Mouse (Mus musculus) thymus, adult 2 months (tissue): ENCODE data around the gene Slc24a3. TPM values are rescaled to one million over a fixed set of nuclear protein-coding genes. Genes with fewer than 3 reads are reported as not detected.

ENCODE experiments used
- DNase-seq: peaks from one replicate; pipeline ENCODE4 v3.0.0; 2021
- H3K27ac ChIP-seq: fragments of 200-500 bp; 2 replicates; pipeline ENCODE4 v1.5.1; 2012; ENCODE audit warnings: low read length, control low read depth; ENCODE audit not compliant: control insufficient read depth, insufficient read depth
- H3K27me3 ChIP-seq: fragments of 200-500 bp; 2 replicates; pipeline ENCODE4 v1.6.1; 2012; ENCODE audit warnings: mild to moderate bottlenecking, low read length, moderate library complexity, mixed read lengths; ENCODE audit not compliant: control insufficient read depth, insufficient read depth
- H3K36me3 ChIP-seq: fragments of 200-500 bp; 2 replicates; pipeline ENCODE4 v1.6.1; 2012; ENCODE audit warnings: mild to moderate bottlenecking, low read length, moderate library complexity; ENCODE audit not compliant: control insufficient read depth, insufficient read depth
- H3K4me1 ChIP-seq: fragments of 200-500 bp; replicated peaks from 2 replicates; pipeline ENCODE4 v1.6.1; 2012; ENCODE audit warnings: low read length; ENCODE audit not compliant: control insufficient read depth, insufficient read depth
- H3K4me3 ChIP-seq: fragments of 200-500 bp; 2 replicates; pipeline ENCODE4 v1.5.1; 2012; ENCODE audit warnings: mild to moderate bottlenecking, low read length, control low read depth, moderate library complexity; ENCODE audit not compliant: control insufficient read depth, insufficient read depth
- CTCF ChIP-seq: fragments of 200-500 bp; IDR thresholded peaks from 2 replicates; pipeline ENCODE4 v1.5.1; 2012; ENCODE audit warnings: mild to moderate bottlenecking, control low read depth, low read length, moderate library complexity, borderline replicate concordance; ENCODE audit not compliant: control insufficient read depth, poor library complexity, insufficient read depth; ENCODE audit errors: extremely low read depth
- POLR2A ChIP-seq: fragments of 200-500 bp; IDR thresholded peaks from 2 replicates; pipeline ENCODE4 v1.6.1; 2012; ENCODE audit warnings: mild to moderate bottlenecking, low read length, control low read depth, moderate library complexity; ENCODE audit not compliant: control insufficient read depth, poor library complexity, insufficient read depth; ENCODE audit errors: extremely low read depth
- WGBS: fragments of 180-500 bp; shearing (Covaris S2); methylation state at CpG from one replicate; pipeline ENCODE4 v1.1.7; 2018; 5-methylcytosine and 5-hydroxymethylcytosine counted together
- polyA plus RNA-seq: library from polyadenylated mRNA; depleted of rRNA; stranded (reverse); fragments of >200 nt; gene quantifications from 2 replicates; pipeline ENCODE4 v1.2.3, GENCODE M21; 2012

Gene Slc24a3
- polyA plus RNA-seq, 1 experiment = 2.7 TPM

DNA sequence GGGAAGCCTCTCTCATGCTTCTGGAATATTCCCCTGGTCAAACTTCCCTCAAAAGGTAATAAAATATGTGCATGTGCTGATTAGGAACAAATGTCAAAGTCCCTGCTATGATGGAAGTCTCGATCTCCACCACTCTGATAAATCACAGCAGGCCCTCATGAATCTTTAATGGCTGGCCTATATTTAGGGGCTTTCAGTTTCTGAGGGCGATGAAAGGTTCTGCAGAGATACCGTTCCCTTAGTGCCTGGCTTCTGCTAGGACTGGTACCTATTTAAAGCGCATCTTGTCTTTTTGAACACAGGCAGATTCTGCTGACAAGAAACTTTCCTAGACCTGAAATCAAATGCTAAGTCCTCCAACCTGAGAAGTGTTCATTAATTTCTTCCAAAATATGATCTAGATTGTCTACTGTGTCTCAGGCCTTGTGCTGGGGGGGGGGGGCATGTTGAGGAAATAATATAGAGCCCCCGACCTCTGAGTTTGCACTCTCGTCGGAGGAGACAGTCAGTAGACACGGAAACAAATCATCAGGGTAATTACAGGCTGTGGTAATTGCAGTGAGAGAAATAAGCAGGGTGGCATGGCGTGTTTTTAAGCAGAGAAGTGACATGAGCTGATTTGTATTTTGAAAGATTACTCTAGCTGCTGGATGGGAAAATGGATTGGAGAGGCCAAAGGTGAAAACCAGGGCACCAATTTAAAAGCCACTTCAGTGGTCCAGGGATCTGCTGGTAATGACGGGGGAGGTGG is 230.1 kb downstream of the Slc24a3 start:
- 91% methylated on average over 10 of the region's 10 CpGs for WGBS
- no peaks in the 10 kb centered on the region for H3K4me1 ChIP-seq
- no peaks in the 10 kb centered on the region for H3K36me3 ChIP-seq
- no peaks in the 10 kb centered on the region for H3K27me3 ChIP-seq
- no peak for DNase-seq
- no peak for TF ChIP-seq POLR2A
- TF ChIP-seq CTCF = no peak
- no peak overlapping the region for H3K27ac ChIP-seq
- no peak overlapping the region for H3K4me3 ChIP-seq

DNA sequence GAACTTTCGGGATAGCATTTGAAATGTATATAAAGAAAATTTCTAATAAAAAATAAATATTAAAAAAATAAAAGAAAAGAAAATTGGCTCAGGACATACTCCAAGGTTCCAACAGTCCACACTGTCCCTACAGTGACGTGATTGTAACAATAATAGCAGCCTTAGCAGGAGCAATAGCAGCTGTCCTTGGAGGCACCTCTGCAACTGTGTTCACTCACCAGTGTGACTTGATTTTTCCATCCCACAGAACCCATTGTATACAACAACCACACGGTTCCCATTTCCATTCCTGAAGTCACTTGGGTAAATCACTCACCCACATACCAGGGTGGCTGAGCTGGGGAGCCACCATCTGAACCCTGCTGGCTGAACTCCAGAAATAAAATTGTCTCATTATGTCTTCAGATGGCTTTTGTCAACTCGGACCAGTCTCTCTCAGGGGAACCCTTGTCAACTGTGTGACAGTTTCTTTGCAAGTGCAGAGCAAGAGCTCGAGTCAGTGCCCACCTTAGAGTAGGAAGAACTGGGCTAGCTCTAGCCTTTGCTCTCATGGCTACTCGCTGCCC is 233.8 kb downstream of the Slc24a3 start:
- Histone ChIP-seq H3K36me3 (no peaks in the 10 kb centered on the region), H3K27ac (no peak overlapping the region; the same call in 1 of the 2 replicates), H3K27me3 (no peaks in the 10 kb centered on the region), H3K4me3 (no peak overlapping the region), H3K4me1 (no peaks in the 10 kb centered on the region)
- WGBS = 87% methylated on average over 6 of the region's 6 CpGs
- TF ChIP-seq POLR2A (no peak), CTCF (no peak)
- DNase-seq = no peak

DNA sequence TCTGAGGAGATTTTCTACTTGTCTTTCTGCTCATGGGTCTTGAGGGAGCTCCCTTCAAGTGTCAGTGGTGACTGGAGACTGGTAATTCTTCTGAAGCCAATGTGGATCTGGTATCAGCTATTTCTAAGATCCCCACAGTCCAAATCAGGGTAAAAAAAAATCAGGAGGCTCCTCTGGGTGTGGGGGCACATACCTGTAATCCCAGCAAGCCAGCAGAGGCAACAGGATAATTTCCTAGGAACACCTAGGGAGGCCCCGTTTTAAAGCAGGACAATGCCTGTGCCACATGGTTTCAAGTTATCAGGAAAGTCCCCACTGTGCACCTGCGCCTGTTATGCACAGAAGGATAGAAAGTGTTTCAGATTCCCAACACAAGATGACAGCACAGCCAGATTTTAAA is 234.4 kb downstream of the Slc24a3 start:
- DNase-seq = no peak
- H3K27me3 ChIP-seq = no peaks in the 10 kb centered on the region
- no peak overlapping the region for H3K27ac ChIP-seq
- no peaks in the 10 kb centered on the region for H3K36me3 ChIP-seq
- WGBS = 87% methylated on average over 2 of the region's 2 CpGs
- TF ChIP-seq CTCF = no peak
- no peak for TF ChIP-seq POLR2A
- no peak overlapping the region for H3K4me3 ChIP-seq
- no peaks in the 10 kb centered on the region for H3K4me1 ChIP-seq

DNA sequence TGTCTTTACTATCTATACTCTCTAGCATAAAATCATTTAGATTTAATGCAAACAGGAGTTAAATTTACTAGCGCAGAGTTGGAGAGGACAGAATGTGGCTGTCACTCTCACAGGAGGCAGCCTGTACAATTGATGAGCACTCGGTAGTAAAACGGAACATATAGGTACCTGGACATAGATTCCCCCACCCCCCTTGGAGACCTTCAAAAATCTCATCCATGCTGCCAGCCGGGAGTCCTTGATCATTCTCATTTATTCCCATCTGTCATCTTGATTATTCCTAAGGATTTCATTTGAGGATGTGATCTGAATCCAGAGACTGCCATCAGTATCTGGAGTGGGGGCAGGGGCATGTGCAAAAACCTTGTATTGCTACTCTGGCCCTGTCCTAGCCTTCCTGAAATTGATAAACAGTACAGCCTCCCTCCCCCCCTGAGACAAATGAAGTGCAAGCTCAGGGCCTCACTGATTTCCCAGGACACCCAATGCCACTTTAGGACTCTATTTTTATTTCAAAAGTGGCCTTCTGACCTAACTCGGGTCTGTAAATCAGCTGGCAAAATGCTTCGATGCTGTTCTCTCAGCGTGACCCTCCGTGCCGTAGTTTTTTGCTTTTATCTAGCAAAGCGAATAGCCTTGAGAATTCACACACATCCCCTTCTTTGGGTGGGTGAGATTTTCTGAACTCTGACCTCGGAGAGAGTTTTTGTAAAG is 237.4 kb downstream of the Slc24a3 start:
- H3K4me3 ChIP-seq = no peak overlapping the region
- no peak overlapping the region for H3K27ac ChIP-seq
- WGBS = 95% methylated on average over 11 of the region's 11 CpGs
- H3K4me1 ChIP-seq = no peaks in the 10 kb centered on the region
- TF ChIP-seq CTCF (no peak), POLR2A (no peak)
- no peaks in the 10 kb centered on the region for H3K27me3 ChIP-seq
- no peaks in the 10 kb centered on the region for H3K36me3 ChIP-seq
- DNase-seq = no peak

DNA sequence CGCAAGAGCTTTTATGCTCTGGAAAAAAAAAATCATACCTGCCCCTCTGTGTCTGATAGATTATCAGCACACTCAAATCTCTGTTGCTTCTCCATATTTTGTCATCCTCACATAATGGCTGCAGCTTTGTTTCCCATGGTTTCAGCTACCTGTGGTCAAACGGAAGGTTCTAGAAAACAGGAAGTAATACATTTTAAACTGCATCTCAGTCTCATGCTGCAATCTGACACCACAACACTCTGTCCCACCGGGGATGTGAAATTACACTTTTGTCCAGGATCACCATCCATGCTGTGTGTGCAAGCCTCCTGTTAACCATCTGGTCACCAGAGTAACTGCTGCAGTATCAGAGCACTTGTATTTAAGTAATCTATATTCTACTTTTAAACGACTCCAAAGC is 238.2 kb downstream of the Slc24a3 start:
- TF ChIP-seq CTCF = no peak
- no peak for TF ChIP-seq POLR2A
- Histone ChIP-seq H3K36me3 (no peaks in the 10 kb centered on the region), H3K27ac (no peak overlapping the region), H3K4me1 (no peaks in the 10 kb centered on the region), H3K4me3 (no peak overlapping the region), H3K27me3 (no peaks in the 10 kb centered on the region)
- no peak for DNase-seq
- whole genome bisulfite sequencing = 46% methylated on average over 4 of the region's 4 CpGs

DNA sequence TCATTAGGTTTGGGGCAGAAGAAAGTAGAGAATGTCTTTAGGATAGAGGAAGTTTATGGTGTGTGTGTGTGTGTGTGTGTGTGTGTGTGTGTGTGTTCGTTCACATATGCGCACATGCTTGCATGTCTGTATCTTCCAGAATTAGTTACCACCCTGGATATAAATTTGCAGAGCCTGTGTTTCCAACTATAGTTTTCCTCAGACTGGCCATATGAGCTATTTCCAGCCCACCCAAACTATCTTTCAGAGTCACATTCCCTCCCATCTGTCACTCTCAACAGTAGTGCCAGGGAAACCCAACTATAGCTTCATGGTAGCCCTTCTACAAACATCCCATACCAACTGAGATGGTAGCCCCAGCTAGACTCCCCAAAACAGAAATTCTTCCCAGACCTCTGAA is 250.2 kb downstream of the Slc24a3 start:
- no peaks in the 10 kb centered on the region for H3K4me1 ChIP-seq
- no peak overlapping the region for H3K4me3 ChIP-seq
- WGBS = 86% methylated on average over 2 of the region's 2 CpGs
- TF ChIP-seq POLR2A = no peak
- TF ChIP-seq CTCF = no peak
- H3K27me3 ChIP-seq = no peaks in the 10 kb centered on the region
- H3K36me3 ChIP-seq = no peaks in the 10 kb centered on the region
- no peak for DNase-seq
- no peak overlapping the region for H3K27ac ChIP-seq
